Mouse (Mus musculus) retina, postnatal 1 day (tissue): ENCODE measurements around the gene Jtb.

ENCODE experiments used
- DNase-seq: peaks from one replicate; pipeline ENCODE4 v3.0.0-alpha.2; 2012

Jtb gene

GRCm38 (mm10) chr3:90264687-90265033 is 33.3 kb downstream of the Jtb start:
- no peak for DNase-seq

- peak; percentile 91 for DNase-seq
Measured at GRCm38 (mm10) chr3:90265034-90265931, 33.9 kb downstream of the Jtb start, which contains the start of gene Dennd4b. Gene Dennd4b, plus strand, starts transcription at chr3:90265185.

GRCm38 (mm10) chr3:90265932-90266741 is 34.7 kb downstream of the Jtb start:
- no peak for DNase-seq

- no peak for DNase-seq
Measured at GRCm38 (mm10) chr3:90266901-90267775, 35.7 kb downstream of the Jtb start.

GRCm38 (mm10) chr3:90268190-90268589 is 36.8 kb downstream of the Jtb start:
- DNase-seq: no peak

GRCm38 (mm10) chr3:90268971-90269370 is 37.6 kb downstream of the Jtb start:
- DNase-seq: no peak

- no peak for DNase-seq
Measured at GRCm38 (mm10) chr3:90270784-90271183, 39.4 kb downstream of the Jtb start.

- no peak for DNase-seq
Measured at GRCm38 (mm10) chr3:90272170-90272569, 40.8 kb downstream of the Jtb start.

- no peak for DNase-seq
Measured at GRCm38 (mm10) chr3:90273855-90274254, 42.5 kb downstream of the Jtb start.

GRCm38 (mm10) chr3:90275286-90275685 is 43.9 kb downstream of the Jtb start:
- DNase-seq: no peak

- DNase-seq: no peak
Measured at GRCm38 (mm10) chr3:90276858-90277257, 45.5 kb downstream of the Jtb start.

- DNase-seq: no peak
Measured at GRCm38 (mm10) chr3:90277793-90278192, 46.4 kb downstream of the Jtb start.

- DNase-seq: no peak
Measured at GRCm38 (mm10) chr3:90278211-90278610, 46.8 kb downstream of the Jtb start.

- no peak for DNase-seq
Measured at GRCm38 (mm10) chr3:90279216-90279615, 47.8 kb downstream of the Jtb start.

- DNase-seq: no peak
Measured at GRCm38 (mm10) chr3:90279743-90280142, 48.3 kb downstream of the Jtb start.

GRCm38 (mm10) chr3:90280708-90281107 is 49.3 kb downstream of the Jtb start:
- no peak for DNase-seq

GRCm38 (mm10) chr3:90284150-90284549 is 52.8 kb downstream of the Jtb start:
- DNase-seq: no peak
